Mouse (Mus musculus) midbrain, postnatal 0 days (tissue): ENCODE measurements around the gene Tfb1m. TPM values are rescaled to one million over a fixed set of nuclear protein-coding genes. Genes with fewer than 3 reads are reported as not detected.
A peak's percentile ranks its signal among the peaks of the same experiment; 100 is the strongest.

ENCODE experiments used
- ATAC-seq: fragments of 200-750 bp; cut with Nextera tagmentation; 2 replicates; pipeline ENCODE4 v1.8.0; 2017; ENCODE audit warnings: moderate number of reproducible peaks, mild to moderate bottlenecking, moderate TSS enrichment, moderate library complexity; ENCODE audit not compliant: low FRiP score
- DNase-seq: peaks from one replicate; pipeline ENCODE4 v3.0.0-alpha.2; 2015; ENCODE audit warnings: low spot score
- H3K27ac ChIP-seq: fragments of 300-500 bp; sonication (generic); 2 replicates; pipeline ENCODE4 v1.5.1; 2014; ENCODE audit warnings: low read depth, mild to moderate bottlenecking, low read length, mixed read lengths
- H3K27me3 ChIP-seq: fragments of 300-500 bp; sonication (generic); 2 replicates; pipeline ENCODE4 v1.6.1; 2014; ENCODE audit warnings: low read length, control low read depth, mixed read lengths; ENCODE audit not compliant: insufficient read depth
- H3K36me3 ChIP-seq: fragments of 300-500 bp; sonication (generic); 2 replicates; pipeline ENCODE4 v1.6.1; 2014; ENCODE audit warnings: low read length, control low read depth, mixed read lengths; ENCODE audit not compliant: insufficient read depth
- H3K4me1 ChIP-seq: fragments of 300-500 bp; sonication (generic); 2 replicates; pipeline ENCODE4 v1.6.1; 2014; ENCODE audit warnings: mild to moderate bottlenecking, control low read depth, antibody characterized with exemption, low read length, mixed read lengths; ENCODE audit not compliant: insufficient read depth
- H3K4me2 ChIP-seq: fragments of 300-500 bp; sonication (generic); 2 replicates; pipeline ENCODE4 v1.6.1; 2014; ENCODE audit warnings: low read depth, mild to moderate bottlenecking, low read length, mixed read lengths; ENCODE audit not compliant: poor library complexity, severe bottlenecking
- H3K4me3 ChIP-seq: fragments of 300-500 bp; sonication (generic); 2 replicates; pipeline ENCODE4 v1.5.1; 2014; ENCODE audit warnings: low read depth, mild to moderate bottlenecking, low read length, moderate library complexity
- H3K9ac ChIP-seq: fragments of 300-500 bp; sonication (generic); replicated peaks from 2 replicates; pipeline ENCODE4 v1.6.1; 2014; ENCODE audit warnings: mild to moderate bottlenecking, low read length, moderate library complexity, mixed read lengths; ENCODE audit not compliant: poor library complexity, severe bottlenecking
- H3K9me3 ChIP-seq: fragments of 300-500 bp; sonication (generic); 2 replicates; pipeline ENCODE4 v1.6.1; 2016; ENCODE audit warnings: low read length, control low read depth
- CTCF ChIP-seq: IDR thresholded peaks from 2 replicates; pipeline ENCODE4 v1.5.1; 2016; ENCODE audit warnings: antibody characterized with exemption, mild to moderate bottlenecking
- WGBS: fragments of 180-500 bp; shearing (Covaris S2); extraction: QIAGEN DNeasy Blood & Tissue Kit; methylation state at CpG from one replicate; pipeline ENCODE4 v1.1.7; 2014; 5-methylcytosine and 5-hydroxymethylcytosine counted together
- polyA plus RNA-seq: library from polyadenylated mRNA; unstranded; fragments of >200 nt; fragmentation: Nextera tagmentation; extraction: Ambion mirVana; gene quantifications from 2 replicates; pipeline ENCODE4 v1.2.1, GENCODE M21; 2015
- total RNA-seq: library from RNA; depleted of rRNA; stranded (reverse); fragments of >200 nt; gene quantifications from 2 replicates; pipeline ENCODE4 v1.2.3, GENCODE M21; 2014

The Tfb1m gene
- total and polyA plus RNA-seq, 2 experiments from 2014 or later, result 8.7 to 12.4 TPM

GRCm38 (mm10) chr17:3506508-3506907 is 51.1 kb downstream of the Tfb1m start:
- ATAC-seq, result no peak
- Histone ChIP-seq H3K27ac (no peak overlapping the region), H3K36me3 (no peaks in the 10 kb centered on the region), H3K4me3 (no peak overlapping the region), H3K9ac (no peak overlapping the region), H3K27me3 (no peaks in the 10 kb centered on the region), H3K4me2 (no peak overlapping the region), H3K4me1 (no peaks in the 10 kb centered on the region), H3K9me3 (no peaks in the 10 kb centered on the region)
- WGBS, result 90% methylated on average over 8 of the region's 8 CpGs
- TF ChIP-seq CTCF, result no peak
- no peak for DNase-seq

DNA sequence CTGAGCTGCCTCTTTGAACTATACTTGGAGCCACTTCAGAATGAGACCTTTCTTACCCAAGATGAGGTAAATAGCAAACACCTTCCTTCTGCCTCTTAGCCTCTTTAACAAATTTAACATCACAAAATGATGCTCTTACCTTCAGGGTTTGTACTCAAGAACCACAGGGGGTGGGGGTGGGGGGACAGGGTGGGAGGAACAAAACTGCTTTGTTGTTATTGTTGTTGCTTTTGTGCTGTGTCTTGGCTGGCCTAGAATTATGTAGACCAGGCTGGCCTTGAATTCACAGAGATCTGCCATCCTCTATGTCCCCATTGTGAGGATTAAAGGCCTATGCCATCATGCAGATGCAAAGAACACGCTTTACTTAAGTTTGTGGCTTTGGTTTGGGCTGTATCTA is 51.9 kb downstream of the Tfb1m start:
- no peak for ATAC-seq
- H3K4me2 ChIP-seq, result no peak overlapping the region
- no peaks in the 10 kb centered on the region for H3K36me3 ChIP-seq
- WGBS, result 86% methylated on average over 1 of the region's 1 CpGs
- no peak overlapping the region for H3K4me3 ChIP-seq
- no peaks in the 10 kb centered on the region for H3K9me3 ChIP-seq
- no peaks in the 10 kb centered on the region for H3K4me1 ChIP-seq
- H3K9ac ChIP-seq, result no peak overlapping the region
- H3K27me3 ChIP-seq, result no peaks in the 10 kb centered on the region
- no peak for DNase-seq
- no peak overlapping the region for H3K27ac ChIP-seq
- TF ChIP-seq CTCF, result no peak

- no peak overlapping the region for H3K4me3 ChIP-seq
- H3K27me3 ChIP-seq, result no peaks in the 10 kb centered on the region
- no peaks in the 10 kb centered on the region for H3K4me1 ChIP-seq
- no peak for DNase-seq
- TF ChIP-seq CTCF, result peak; percentile 31; the same call in 1 of the 2 replicates
- ATAC-seq, result no peak
- no peaks in the 10 kb centered on the region for H3K36me3 ChIP-seq
- no peaks in the 10 kb centered on the region for H3K9me3 ChIP-seq
- no peak overlapping the region for H3K4me2 ChIP-seq
- no peak overlapping the region for H3K9ac ChIP-seq
- WGBS, result 88% methylated on average over 4 of the region's 4 CpGs
- no peak overlapping the region for H3K27ac ChIP-seq
Observed at GRCm38 (mm10) chr17:3500936-3501335, 56.6 kb downstream of the Tfb1m start.

DNA sequence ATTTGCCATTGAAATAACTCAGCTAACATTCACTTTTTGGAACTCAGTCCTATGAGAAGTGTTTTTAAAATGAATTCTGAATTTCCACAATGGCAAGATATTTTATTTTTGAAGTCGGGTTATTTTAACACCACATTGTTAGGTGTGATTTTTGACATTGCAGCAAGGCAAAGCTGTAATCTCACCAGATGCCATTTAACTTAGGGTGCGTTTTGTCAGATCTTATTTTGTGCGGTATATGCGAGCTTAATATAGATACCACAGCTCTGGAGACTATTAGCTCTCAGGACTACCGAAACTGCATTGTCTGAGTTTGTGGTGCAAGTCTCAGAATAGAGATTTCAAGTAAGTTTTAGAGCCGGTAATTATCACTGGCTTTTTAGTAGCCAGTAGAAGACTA is 57.5 kb downstream of the Tfb1m start:
- no peak overlapping the region for H3K4me3 ChIP-seq
- ATAC-seq (no peak), DNase-seq (no peak)
- H3K27ac ChIP-seq, result no peak overlapping the region
- H3K27me3 ChIP-seq, result no peaks in the 10 kb centered on the region
- no peak overlapping the region for H3K9ac ChIP-seq
- H3K4me1 ChIP-seq, result no peaks in the 10 kb centered on the region
- 90% methylated on average over 6 of the region's 6 CpGs for WGBS
- H3K36me3 ChIP-seq, result no peaks in the 10 kb centered on the region
- no peaks in the 10 kb centered on the region for H3K9me3 ChIP-seq
- TF ChIP-seq CTCF, result no peak
- H3K4me2 ChIP-seq, result no peak overlapping the region

DNA sequence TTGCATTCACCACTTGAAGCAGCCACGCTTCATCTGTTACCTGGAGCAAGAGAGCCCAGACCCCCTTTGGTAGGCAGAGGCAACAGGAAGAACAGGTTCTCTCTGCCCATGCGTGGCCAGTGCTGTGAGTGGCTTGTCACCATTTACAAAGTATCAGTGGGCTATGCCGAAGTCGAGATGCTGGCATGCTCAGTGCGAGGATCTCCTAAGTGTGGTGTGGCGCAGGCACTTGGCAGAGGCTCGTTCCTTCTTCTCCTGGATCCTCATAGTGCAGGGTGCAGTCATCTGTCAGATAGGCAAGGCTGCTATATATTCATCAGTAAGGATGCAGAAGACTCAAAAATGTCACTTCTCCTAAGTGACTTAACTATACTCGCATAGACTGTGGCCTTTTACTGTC is 58.1 kb downstream of the Tfb1m start:
- H3K36me3 ChIP-seq, result no peaks in the 10 kb centered on the region
- DNase-seq (no peak), ATAC-seq (no peak)
- H3K4me3 ChIP-seq, result no peak overlapping the region
- H3K4me1 ChIP-seq, result no peaks in the 10 kb centered on the region
- no peak overlapping the region for H3K4me2 ChIP-seq
- H3K27ac ChIP-seq, result no peak overlapping the region
- H3K9me3 ChIP-seq, result no peaks in the 10 kb centered on the region
- H3K27me3 ChIP-seq, result no peaks in the 10 kb centered on the region
- no peak overlapping the region for H3K9ac ChIP-seq
- no peak for TF ChIP-seq CTCF
- WGBS, result 93% methylated on average over 8 of the region's 8 CpGs

- WGBS, result 92% methylated on average over 3 of the region's 3 CpGs
- no peak for TF ChIP-seq CTCF
Observed at GRCm38 (mm10) chr17:3498580-3498979, 59.0 kb downstream of the Tfb1m start.

More at GRCm38 (mm10) chr17:3498580-3498979, 59.0 kb downstream of the Tfb1m start:
- Histone ChIP-seq H3K9ac (no peak overlapping the region), H3K4me2 (no peak overlapping the region), H3K36me3 (no peaks in the 10 kb centered on the region), H3K4me3 (no peak overlapping the region), H3K4me1 (no peaks in the 10 kb centered on the region), H3K9me3 (no peaks in the 10 kb centered on the region), H3K27me3 (no peaks in the 10 kb centered on the region), H3K27ac (no peak overlapping the region)
- DNase-seq (no peak), ATAC-seq (no peak)
